Mouse (Mus musculus) heart, adult 8-10 months (tissue): ENCODE results near the gene Hmgxb4. TPM values are rescaled to one million over a fixed set of nuclear protein-coding genes. Genes with fewer than 3 reads are reported as not detected.

Experiments
- DNase-seq: peaks from one replicate; pipeline ENCODE4 v3.0.0; 2022; ENCODE audit warnings: low spot score
- total RNA-seq, 4 experiments: library from RNA; stranded (reverse); gene quantifications; 2 replicates each; pipeline ENCODE4 v1.2.4; 2022

Gene Hmgxb4
- total RNA-seq, 4 experiments from 2014 or later = 12.7 to 16.8 (median 13.5) TPM

DNA sequence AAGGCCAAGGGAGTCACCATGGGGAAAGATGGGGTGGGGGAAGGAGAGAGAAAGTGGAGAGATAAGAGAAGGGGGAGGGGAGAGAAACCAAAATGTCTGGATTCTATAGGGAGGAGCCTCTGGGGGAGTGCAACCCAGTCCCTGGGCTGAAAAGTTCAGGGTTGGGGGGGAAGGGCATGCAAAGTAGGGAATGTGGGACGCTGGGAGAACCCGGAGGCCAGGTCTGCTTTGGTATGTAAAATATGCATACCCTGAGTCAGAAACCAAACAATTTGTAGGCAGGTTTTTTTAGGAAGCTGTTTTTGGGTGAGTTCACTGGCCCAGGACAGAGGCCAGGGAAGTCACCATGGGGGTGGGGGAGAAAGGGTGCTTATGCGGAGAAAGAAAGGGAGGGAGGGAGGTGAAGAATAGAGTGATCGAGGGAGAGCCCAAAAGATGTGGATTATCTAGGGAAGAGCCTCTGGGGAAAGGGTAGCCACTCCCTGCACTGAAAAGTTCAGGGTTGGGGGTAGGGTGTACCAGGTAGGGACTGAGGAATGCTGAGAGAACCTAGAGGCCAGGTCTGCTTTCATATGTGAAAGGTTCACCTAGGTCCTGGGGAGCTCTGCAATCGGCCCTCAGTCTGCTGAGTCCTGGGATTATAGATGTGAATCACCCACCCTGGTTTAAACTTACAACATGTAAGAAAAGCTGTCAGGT is 25.3 kb downstream of the Hmgxb4 start:
- no peak for DNase-seq

DNA sequence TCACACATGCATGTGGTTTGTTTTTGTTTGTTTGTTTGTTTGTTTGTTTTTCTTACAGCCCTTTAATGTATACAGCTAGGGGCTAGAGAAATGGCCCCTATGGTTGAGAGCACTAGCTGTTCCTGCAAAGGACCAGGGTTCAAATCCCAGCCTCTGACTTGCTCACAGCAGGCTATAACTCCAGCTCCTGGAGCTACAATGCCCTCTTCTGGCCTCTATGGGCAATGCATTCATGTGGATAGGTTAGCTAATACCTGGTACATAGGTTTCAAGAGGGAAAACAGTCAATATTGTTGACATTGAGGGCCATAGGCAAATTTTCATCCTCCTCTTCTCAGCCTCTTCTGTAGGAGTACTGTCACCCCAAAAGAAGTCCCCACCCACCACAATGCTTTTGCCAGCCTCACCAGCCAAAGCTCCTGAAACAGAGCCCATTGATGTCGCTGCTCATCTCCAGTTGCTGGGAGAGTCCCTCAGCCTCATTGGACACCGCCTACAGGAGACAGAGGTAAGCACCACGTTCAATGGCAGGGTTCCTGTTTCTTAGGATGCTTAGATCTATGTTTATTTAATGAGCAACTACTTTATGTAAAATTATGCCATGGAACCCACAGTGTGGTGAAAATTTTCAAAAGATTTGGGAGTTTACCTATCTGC is 30.6 kb downstream of the Hmgxb4 start:
- no peak for DNase-seq

- no peak for DNase-seq
These were observed 32.7 kb downstream of the Hmgxb4 start for GRCm38 (mm10) chr8:75025809-75026208.

- no peak for DNase-seq
These were observed 37.4 kb downstream of the Hmgxb4 start for GRCm38 (mm10) chr8:75030453-75031024.

GRCm38 (mm10) chr8:75032961-75033360 is 39.8 kb downstream of the Hmgxb4 start:
- DNase-seq = no peak

DNA sequence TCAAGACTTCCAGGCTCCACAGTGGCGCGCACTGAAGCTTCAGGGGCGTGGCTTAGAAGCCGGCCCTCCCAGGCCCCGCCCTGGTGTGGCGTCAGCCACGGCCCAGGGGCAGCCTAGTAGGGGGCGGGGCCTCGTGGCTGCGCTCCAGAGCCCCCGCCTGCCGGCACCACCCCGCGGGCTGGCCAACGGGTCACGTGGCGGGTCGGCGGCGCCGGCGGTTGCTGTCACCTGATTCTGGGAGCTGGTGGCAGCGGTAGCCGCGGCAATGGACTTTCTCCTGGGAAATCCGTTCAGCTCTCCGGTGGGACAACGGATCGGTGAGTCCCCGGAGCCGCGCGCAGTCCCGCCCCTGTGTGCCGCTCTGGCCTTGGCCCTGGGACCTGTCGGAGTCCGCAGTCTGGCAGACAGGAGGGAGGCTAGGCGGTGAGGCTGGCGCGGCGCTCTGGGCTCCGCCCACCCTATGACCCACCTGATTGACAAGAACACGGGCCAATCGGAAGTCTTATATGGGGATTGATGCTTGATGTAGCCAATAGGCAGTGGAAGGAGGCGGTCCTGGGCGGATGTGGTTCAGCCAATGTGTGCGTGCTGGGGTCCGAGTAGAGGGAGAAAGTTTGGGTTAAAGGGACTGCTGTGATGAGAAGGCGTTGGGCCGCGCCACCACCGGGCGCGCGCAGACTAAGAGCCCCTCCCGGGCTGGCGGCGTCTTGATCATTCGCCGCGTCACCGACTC is 40.5 kb downstream of the Hmgxb4 start, which contains the start of gene Tom1:
Gene Tom1 (plus strand): TSS at position 195 of the 733 bp plus-strand sequence.
- peak; percentile 100 for DNase-seq

DNA sequence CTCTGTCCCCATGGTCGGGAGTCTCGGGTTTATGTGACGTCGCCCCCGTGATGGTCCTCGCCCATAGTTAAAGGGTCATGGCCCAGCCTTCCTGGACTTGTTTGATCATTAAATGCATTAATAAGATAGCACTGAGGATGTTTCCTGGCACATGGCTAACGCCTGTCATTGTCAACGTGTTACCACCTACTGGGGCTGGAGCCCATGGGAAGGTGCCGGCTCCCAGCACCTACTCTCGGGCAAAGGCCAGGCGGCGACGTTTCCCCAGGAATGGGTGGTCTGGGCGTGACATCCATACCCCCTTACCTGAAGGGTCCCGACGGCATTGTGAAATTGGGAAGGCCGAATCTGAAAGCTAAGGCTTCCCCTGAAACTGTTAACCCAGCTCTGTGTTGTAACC is 41.1 kb downstream of the Hmgxb4 start:
- DNase-seq = no peak

DNA sequence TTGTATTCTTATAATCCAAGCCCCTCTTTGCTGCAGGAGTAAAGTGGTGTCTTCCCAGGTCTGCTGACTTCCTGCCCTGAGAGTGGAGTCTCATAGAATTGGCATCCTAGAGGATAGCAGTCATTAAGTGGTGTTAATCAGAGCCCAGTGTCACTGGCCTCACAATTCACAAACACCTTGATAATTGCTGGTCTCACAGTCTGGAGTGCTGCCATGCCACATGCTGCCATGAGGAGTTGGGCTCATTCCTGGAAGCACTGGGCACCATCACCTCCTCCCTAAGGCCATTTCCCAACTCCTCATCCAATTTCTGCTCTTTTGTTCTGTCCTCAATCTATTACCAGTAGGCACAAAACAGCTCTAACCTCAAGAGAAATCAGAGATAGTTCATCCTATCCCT is 42.5 kb downstream of the Hmgxb4 start:
- peak; percentile 44 for DNase-seq

DNA sequence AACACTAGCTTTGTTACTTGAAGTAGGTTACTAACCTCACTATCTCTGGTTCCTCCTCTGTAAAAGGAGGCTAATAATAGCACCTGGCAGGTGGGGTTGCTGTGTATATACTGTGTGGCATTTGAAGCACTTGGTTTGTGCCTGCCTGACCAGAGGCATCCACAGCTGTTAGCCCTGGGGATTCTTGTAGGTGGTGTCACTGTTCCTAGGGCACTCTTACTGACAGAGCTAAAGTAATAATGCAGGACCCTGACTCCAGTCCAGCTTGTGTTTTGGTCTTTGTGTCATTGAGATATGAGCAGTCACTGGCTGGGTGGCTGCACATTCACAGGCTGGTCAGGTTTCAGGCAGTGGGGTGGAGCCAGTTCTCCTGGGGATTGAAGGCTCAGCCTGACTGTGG is 45.3 kb downstream of the Hmgxb4 start:
- peak; percentile 45 for DNase-seq

DNA sequence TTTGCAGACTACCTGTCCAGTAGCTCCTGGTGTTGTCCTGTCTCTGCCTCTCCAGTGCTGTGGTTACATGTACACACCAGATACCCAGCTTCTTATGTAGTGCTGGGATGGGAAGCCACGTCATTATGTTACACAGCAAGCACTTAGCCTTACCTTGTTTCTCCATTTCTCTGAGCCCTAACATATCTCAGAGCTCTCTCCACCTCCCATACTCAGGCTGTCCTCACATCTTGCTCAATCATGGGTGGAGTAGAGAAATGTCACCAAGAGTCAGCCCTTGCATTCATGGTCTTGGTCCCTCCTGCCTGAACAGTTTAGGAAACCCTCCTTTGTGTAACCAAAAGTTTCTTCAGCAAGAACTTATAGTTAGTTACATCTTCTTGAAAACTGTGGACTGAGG is 46.6 kb downstream of the Hmgxb4 start:
- no peak for DNase-seq

DNA sequence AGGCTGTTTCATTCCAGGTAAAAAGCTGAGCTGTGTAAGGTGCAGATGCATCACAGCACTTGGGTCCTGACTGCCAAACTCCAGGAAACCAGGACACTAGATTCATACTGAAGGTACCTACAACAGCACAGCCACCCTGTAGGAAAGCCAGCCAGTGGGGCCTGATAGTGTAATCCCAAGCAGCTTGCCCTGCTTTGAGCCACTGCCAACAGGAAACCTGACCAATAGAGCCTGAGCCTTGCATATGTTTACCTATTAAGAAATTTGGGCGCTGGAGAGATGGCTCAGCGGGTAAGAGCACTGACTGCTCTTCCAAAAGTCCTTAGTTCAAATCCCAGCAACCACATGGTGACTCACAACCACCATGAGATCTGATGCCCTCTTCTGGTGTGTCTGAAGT is 49.0 kb downstream of the Hmgxb4 start:
- no peak for DNase-seq

DNA sequence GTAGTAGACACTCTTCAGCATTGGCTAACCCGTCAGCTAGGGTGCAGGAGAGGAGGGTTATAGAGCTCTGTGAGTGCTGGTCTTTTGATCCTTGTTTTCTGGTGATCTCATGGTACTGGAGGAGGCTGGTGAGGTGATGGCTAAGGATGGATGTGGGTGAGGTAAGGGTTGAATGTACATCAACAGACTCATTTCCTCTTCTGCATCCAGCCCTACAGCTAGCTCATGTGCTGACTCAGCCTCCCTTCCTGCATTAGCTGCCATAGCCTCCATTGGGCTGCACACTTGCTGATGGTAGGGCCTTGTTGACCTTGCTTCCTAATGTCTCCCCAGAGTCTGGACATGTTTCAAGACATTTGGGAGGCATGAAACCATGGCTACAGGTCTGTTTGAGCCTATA is 49.8 kb downstream of the Hmgxb4 start:
- no peak for DNase-seq

- DNase-seq = no peak
These were observed 53.1 kb downstream of the Hmgxb4 start for GRCm38 (mm10) chr8:75046303-75046702.

DNA sequence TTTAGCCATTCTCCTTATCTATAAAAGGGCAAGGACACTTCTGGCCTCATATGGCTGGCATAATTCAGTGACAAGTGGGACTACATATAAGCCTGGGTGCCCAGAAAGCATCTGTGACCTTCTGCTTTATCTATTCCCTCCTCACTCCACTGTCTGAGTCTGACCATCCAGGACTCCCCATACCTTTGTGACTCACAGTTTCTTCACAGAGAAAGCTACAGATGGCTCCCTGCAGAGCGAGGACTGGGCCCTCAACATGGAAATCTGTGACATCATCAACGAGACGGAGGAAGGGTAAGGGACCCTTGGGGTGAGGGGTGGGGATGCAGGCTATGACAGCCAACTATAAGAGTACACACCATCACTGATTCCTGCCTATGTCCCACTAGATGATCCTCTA is 54.6 kb downstream of the Hmgxb4 start:
- DNase-seq = no peak

DNA sequence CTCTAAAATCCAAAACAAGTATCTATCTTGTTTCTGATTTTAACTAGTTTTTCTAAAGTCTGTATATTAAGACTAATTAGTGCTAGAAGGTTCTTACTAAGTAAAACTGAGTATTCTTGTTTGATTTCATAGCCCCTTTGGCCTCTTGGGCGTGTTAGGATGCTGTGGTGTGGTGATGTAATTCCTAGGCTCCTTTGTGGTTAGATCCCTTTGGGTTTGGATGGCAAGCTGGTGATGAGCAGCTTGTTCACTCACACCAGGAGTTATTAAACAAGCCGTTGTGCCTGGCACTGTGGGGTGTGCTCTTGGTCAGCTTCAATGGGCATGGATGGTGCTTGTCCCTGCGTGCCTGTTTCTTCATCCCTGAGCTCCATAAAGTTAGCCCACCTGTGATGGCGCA is 60.2 kb downstream of the Hmgxb4 start:
- no peak for DNase-seq

DNA sequence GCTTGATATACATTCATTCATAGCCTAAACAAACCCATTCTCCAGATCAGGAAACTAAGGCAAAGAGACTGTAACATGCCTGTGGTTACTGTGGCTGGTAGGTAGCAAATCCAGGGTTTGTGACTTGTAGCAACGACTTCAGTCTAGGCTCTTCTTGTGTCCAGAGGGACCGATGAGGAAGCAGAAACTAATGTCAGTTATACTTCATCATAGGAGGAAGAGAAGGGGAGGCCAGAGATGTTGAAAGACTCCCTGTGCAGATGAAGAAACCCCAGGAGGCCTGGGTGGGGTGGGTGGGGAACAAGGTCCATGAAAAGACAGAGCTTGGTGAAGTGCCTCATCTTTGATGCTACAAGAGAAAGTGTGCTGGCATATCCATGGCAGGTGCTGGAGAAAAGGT is 62.5 kb downstream of the Hmgxb4 start:
- no peak for DNase-seq

DNA sequence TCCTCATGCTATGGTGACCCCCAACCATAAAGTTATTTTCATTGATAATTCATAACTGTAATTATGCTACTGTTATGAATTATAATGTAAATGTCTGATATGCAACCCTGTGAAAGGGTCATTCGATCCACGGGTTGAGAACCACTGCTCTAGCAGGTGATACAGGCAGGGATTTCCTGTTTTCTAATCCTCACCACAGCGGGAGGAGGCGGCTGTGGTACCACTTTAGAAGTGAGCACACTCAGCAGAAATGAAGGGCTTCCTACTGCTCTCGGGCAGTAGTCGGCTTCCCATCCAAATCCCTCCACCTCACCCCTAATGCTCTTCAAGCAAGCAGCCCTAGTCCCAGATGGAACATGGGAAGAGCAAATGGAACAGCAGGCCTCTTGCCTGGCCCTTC is 66.9 kb downstream of the Hmgxb4 start:
- DNase-seq = no peak

DNA sequence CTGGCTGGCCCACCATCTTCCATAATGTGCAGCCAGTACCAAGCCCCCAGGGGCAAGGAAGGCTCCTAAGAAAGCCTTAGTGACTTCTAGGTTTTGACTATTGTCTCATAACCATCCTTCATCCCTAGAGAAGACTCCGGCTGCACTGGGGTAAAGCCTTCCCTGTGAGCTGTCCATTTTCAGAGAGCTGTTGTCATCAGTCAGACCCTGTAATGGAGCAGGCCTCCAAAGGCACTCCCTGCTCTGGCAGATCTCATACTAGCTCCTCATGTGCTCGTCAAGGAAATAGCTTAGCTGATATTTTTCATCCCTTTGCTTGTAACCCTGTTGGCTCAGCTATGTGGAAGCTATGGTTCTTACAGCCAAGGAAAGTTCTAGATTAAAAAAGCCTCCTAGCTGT is 67.7 kb downstream of the Hmgxb4 start:
- DNase-seq = no peak

DNA sequence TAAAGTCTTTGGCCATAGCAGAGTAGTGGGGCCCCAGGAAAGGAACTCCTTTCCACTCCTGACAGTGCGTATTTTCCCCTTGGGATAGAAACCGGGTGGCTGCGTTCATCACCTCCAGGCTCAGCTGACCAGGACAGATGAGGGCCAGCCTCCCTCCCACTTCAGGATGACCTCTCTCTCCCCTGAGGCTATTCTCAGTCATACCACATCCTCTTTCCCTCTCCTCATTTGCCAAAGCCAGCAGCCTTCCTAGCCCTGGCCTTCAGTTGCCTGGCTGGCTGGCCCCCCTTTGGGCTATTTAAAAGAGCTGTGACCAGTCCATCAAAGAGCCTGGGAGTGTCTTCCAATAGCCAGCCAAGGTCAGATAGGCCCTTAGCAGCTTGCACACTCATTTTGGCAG is 70.1 kb downstream of the Hmgxb4 start:
- peak; percentile 58 for DNase-seq

DNA sequence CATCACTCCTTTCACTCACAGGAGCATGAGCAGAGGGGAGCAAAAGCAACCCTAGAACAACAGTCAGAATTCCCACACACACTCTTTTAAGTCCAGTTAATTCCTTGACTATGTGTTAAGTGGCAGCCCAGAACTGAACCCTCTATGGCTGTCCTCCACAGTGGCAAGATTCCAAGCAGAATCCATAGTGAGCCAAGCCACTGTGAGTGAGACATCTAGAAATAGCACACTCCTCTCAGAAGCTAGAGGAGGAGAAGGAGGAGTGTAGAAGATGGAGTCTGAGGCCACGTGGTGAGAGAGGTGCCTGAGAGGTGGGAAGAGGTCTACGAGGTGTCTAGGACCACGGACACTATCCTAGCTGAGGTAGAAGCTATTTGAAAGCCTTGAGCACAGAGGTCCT is 71.6 kb downstream of the Hmgxb4 start:
- no peak for DNase-seq

GRCm38 (mm10) chr8:75067287-75067686 is 74.1 kb downstream of the Hmgxb4 start:
- DNase-seq = no peak

GRCm38 (mm10) chr8:75070297-75070696 is 77.1 kb downstream of the Hmgxb4 start:
- DNase-seq = no peak
